Mouse (Mus musculus) CH12F3 (cell line): ENCODE measurements around the gene Tmem273.

Experiments used
- in situ Hi-C: fragments of 300-500 bp; cut with MboI; formaldehyde crosslinking; loops from 2 replicates; pipeline ENCODE4 v1.14.3; 2020; ENCODE audit warnings: low sequenced_read_pairs

The Tmem273 gene

GRCm38 (mm10) chr14:32858941-32859510, 73.3 kb downstream of the Tmem273 start:
- in situ Hi-C loops: no loop called here

- in situ Hi-C loops: no loop called here
Measured at GRCm38 (mm10) chr14:32859831-32860569, 74.2 kb downstream of the Tmem273 start.

DNA sequence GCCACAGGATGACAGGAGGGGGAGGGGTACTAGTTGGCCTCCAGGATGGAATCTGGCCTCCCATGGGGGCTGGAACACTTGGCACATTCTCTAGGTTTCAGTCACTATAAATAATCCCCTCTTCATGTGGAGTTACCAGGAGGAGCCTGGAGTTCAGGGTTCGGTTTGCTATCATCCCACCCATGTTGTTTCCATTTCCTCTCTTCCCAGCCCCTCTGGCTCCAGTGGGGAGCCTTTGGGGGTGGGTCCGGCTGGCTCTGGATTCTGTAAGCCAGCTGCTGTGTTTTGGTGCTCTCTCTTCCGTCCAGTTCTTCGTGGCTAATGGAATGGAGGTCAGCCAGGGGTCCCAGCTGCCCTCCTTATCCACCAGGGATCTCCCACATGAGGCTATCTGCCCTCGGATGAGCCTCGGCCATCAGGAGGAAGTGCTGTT, 75.4 kb downstream of the Tmem273 start:
- in situ Hi-C loops: no loop called here

DNA sequence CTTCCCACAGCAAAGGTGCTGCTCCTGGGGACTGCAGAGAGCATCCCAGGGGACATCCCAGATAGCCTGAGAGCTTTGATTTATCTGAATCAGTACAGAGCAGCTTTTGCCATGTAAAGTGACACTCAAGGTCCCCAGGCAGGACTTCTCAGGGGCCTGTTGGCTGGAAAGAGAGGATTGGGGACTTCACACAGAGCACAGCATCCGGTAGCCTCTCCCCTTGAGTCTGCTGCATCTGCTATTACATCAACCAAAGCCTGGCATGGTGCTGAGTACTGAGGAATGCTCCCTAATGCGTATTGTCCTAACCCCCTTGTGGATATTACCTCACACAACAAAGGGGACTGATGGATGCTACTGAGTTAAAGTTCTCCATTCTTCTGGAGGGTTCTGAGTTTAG, 75.9 kb downstream of the Tmem273 start:
- in situ Hi-C loops: no loop called here

DNA sequence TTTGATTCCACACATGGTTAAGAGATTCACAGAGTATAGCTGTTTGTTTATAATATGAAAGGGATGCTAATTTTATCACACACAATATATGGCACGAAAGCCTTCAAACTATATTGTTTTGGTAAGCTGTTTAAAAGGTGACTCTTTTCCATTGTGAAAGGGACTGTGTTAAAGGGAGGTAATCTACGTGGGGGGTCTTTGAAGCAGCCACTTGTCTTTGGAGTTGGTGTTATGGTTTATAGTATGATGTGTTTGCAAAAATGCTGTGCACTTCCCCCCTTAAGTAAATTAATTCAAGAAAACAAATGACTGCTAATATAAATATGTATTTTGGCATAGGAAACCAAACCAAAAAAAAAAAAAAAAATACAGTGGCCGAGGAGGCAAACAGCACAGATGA, 79.6 kb downstream of the Tmem273 start:
- in situ Hi-C loops: no loop called here
